In the genomic region with DNA sequence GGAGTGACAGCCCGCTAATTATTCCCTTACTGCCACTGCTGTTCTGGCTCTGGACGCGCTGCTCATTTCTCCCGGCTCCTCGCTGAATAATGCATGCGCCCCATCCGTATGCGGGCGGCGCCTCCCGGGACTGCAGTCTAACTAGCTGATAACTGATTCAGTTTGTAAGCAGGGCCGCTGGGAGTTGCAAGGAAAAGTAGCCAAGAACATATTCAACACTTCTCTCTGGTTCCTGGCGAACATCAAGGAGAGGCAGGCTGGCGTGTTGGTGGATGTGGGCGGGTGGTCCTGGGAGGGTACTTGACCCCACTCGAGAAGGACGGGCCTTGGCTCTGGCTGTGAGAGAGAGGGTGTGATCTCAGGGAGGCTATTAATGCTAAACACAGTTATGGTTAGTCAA, we compare ENCODE assay signal across 10 mouse cellular contexts. TPM values are rescaled to one million over a fixed set of nuclear protein-coding genes. Genes with fewer than 3 reads are reported as not detected.
DNase-seq lines count a peak whose midpoint lies in the region; ATAC-seq and TF ChIP-seq lines count a peak whose summit lies in the region.
"Had no signal": no experiment of that assay in that cellular context is flagged by ENCODE, and none has a peak within 500 bp of the region (broad histone marks: within the 10 kb centered on the region; RNA-seq: fewer than 3 reads in every experiment).

No protein-coding gene starts in this region.

- no peaks in the 10 kb centered on the region for H3K36me3 ChIP-seq in forebrain, embryonic 12.5 days (replicated peaks)
- no peaks in the 10 kb centered on the region for H3K36me3 ChIP-seq in heart, embryonic 14.5 days (ENCODE audit: control insufficient read depth, insufficient read depth, low read length)
- H3K36me3 ChIP-seq in limb, embryonic 14.5 days (ENCODE audit: control insufficient read depth, insufficient read depth, low read length), result no peaks in the 10 kb centered on the region

- H3K4me2 ChIP-seq in forebrain, embryonic 12.5 days, result peak overlapping the region; percentile 56
- peak overlapping the region; percentile 86 for H3K4me2 ChIP-seq in heart, embryonic 14.5 days (ENCODE audit: low read length)
- peak overlapping the region; percentile 46 for H3K4me2 ChIP-seq in limb, embryonic 14.5 days (replicated peaks; ENCODE audit: low read depth, low read length, severe bottlenecking)

- WGBS in forebrain, embryonic 12.5 days, result 5% methylated on average over 17 of the region's 17 CpGs
- WGBS in heart, embryonic 14.5 days, result 2% methylated on average over 17 of the region's 17 CpGs
- WGBS in limb, embryonic 14.5 days, result 11% methylated on average over 17 of the region's 17 CpGs

- 0 out of 2 replicates have a peak, but pooled peaks cover 5% of the 10 kb centered on the region for H3K9me3 ChIP-seq in forebrain, embryonic 12.5 days
- no peaks in the 10 kb centered on the region for H3K9me3 ChIP-seq in heart, embryonic 14.5 days (ENCODE audit: control insufficient read depth, low read length)
- H3K9me3 ChIP-seq in limb, embryonic 14.5 days (ENCODE audit: control insufficient read depth, low read length), result no peaks in the 10 kb centered on the region

- H3K4me3 ChIP-seq in forebrain, embryonic 12.5 days (replicated peaks), result no peak overlapping the region; the same call in 1 of the 2 replicates
- H3K4me3 ChIP-seq in heart, embryonic 14.5 days (ENCODE audit: control insufficient read depth in 1 of 2, insufficient read depth in 1 of 2, low read depth in 1 of 2, low read length in 2 of 2), result peak overlapping the region in 1 of 2 experiments; percentile 39; a peak in 3 of 4 replicates
- no peak overlapping the region for H3K4me3 ChIP-seq in limb, embryonic 14.5 days (replicated peaks; ENCODE audit: low read length)
- H3K4me3 ChIP-seq: erythroblast, embryonic 14.5 days had no signal

- no peak for TF ChIP-seq POLR2A in limb, embryonic 14.5 days (IDR thresholded peaks at IDR 0.05; ENCODE audit: borderline replicate concordance, extremely low read depth, insufficient read depth, insufficient read length)

- peak overlapping the region; percentile 48 for H3K9ac ChIP-seq in forebrain, embryonic 12.5 days
- H3K9ac ChIP-seq in heart, embryonic 14.5 days (ENCODE audit: low read length), result peak overlapping the region; percentile 62
- no peak overlapping the region for H3K9ac ChIP-seq in limb, embryonic 14.5 days (ENCODE audit: low read depth, low read length, severe bottlenecking)

- peak overlapping the region; percentile 92 for H3K27ac ChIP-seq in forebrain, embryonic 12.5 days
- peak overlapping the region; percentile 62 to 65 for H3K27ac ChIP-seq in heart, embryonic 14.5 days (replicated peaks in 1 of 2; ENCODE audit: control insufficient read depth in 1 of 2, insufficient read depth in 1 of 2, low read depth in 2 of 2, low read length in 2 of 2)
- no peak overlapping the region for H3K27ac ChIP-seq in limb, embryonic 14.5 days (replicated peaks; ENCODE audit: low read depth, low read length)

- 0 out of 2 replicates have a peak, but pooled peaks cover 14% of the 10 kb centered on the region for H3K27me3 ChIP-seq in forebrain, embryonic 12.5 days
- H3K27me3 ChIP-seq in heart, embryonic 14.5 days (ENCODE audit: control insufficient read depth, insufficient read depth, low read length), result no peaks in the 10 kb centered on the region
- H3K27me3 ChIP-seq in limb, embryonic 14.5 days (ENCODE audit: control insufficient read depth, insufficient read depth, low read length), result 0 out of 2 replicates have a peak, but pooled peaks cover 7% of the 10 kb centered on the region

- H3K4me1 ChIP-seq in forebrain, embryonic 12.5 days, result peaks cover 51% of the 10 kb centered on the region
- peaks cover 19 to 25% of the 10 kb centered on the region in 2 experiments for H3K4me1 ChIP-seq in heart, embryonic 14.5 days (ENCODE audit: control insufficient read depth in 2 of 2, insufficient read depth in 2 of 2, low read length in 2 of 2)
- H3K4me1 ChIP-seq in limb, embryonic 14.5 days (ENCODE audit: control insufficient read depth, insufficient read depth, low read length), result peaks cover 11% of the 10 kb centered on the region

- peak; percentile 83 for ATAC-seq in forebrain, embryonic 12.5 days (ENCODE audit: low FRiP score)
- ATAC-seq in heart, embryonic 14.5 days (ENCODE audit: insufficient number of reproducible peaks, insufficient read depth, low FRiP score, low read depth), result peak; percentile 39; the same call in 1 of the 2 replicates
- ATAC-seq in limb, embryonic 14.5 days (ENCODE audit: low FRiP score, low read depth), result no peak

- DNase-seq in cerebellum, adult 9-10 months, result peak; percentile 2
- no peak for DNase-seq in cerebellum, adult 8-10 months
- DNase-seq in kidney, postnatal 14 days, result peak; percentile 58
- peak; percentile 28 for DNase-seq in limb, embryonic 14.5 days (ENCODE audit: low spot score)
- peak; percentile 74 for DNase-seq in retina, embryonic 14.5 days (ENCODE audit: low spot score)
- no peak for DNase-seq in T-cell, adult 2 months (ENCODE audit: low spot score)

RNA-seq across cellular contexts. Expression of gene Gm26897, which starts 28.4 kb away (rescaled TPM):
- polyA plus RNA-seq in forebrain, embryonic 12.5 days (2016; fragmentation: Nextera tagmentation; extraction: Ambion mirVana), result not detected in 2 replicates
- polyA plus RNA-seq in heart, embryonic 14.5 days (2014; fragmentation: Nextera tagmentation; extraction: Ambion mirVana), result not detected in 2 replicates
- polyA plus RNA-seq in limb, embryonic 14.5 days (2012; rRNA removed), result not detected in 2 replicates
- not detected in 2 replicates for polyA plus RNA-seq in limb, embryonic 14.5 days (2014; fragmentation: Nextera tagmentation; extraction: Ambion mirVana)
- polyA plus RNA-seq: erythroblast, embryonic 14.5 days; small intestine, adult 2 months had no signal

Comparison
In these comparisons a context has a peak if more than half of its experiments do, and no peak if none do; other contexts are left out.
1. DNase-seq: peak in cerebellum, adult 9-10 months (single experiment), kidney, postnatal 14 days (single experiment), limb, embryonic 14.5 days (single experiment) and retina, embryonic 14.5 days (single experiment); none in cerebellum, adult 8-10 months (single experiment) and T-cell, adult 2 months (single experiment).
2. Peak in every context shown above with its lines, with median percentiles within 50 percentile points of each other: H3K4me2 ChIP-seq.